Mouse (Mus musculus) hindbrain, embryonic 16.5 days (tissue): ENCODE results near the gene Dock11. TPM values are rescaled to one million over a fixed set of nuclear protein-coding genes. Genes with fewer than 3 reads are reported as not detected.

Source experiments
- ATAC-seq: fragments of 200-750 bp; cut with Nextera tagmentation; 2 replicates; pipeline ENCODE4 v1.8.0; 2017; ENCODE audit warnings: moderate TSS enrichment, moderate library complexity
- H3K27ac ChIP-seq: fragments of 300-500 bp; sonication (generic); 2 replicates; pipeline ENCODE4 v1.5.1; 2014; ENCODE audit warnings: low read depth, mild to moderate bottlenecking, control low read depth, low read length, moderate library complexity
- H3K27me3 ChIP-seq: fragments of 300-500 bp; sonication (generic); replicated peaks from 2 replicates; pipeline ENCODE4 v1.6.1; 2014; ENCODE audit warnings: low read length; ENCODE audit not compliant: control insufficient read depth, insufficient read depth
- H3K36me3 ChIP-seq: fragments of 300-500 bp; sonication (generic); 2 replicates; pipeline ENCODE4 v1.6.1; 2014; ENCODE audit warnings: mild to moderate bottlenecking, low read length, moderate library complexity, mixed read lengths; ENCODE audit not compliant: control insufficient read depth, insufficient read depth
- H3K4me1 ChIP-seq: fragments of 300-500 bp; sonication (generic); 2 replicates; pipeline ENCODE4 v1.6.1; 2014; ENCODE audit warnings: low read depth, low read length; ENCODE audit not compliant: control insufficient read depth, insufficient read depth
- H3K4me2 ChIP-seq: fragments of 300-500 bp; sonication (generic); 2 replicates; pipeline ENCODE4 v1.6.1; 2014; ENCODE audit warnings: mild to moderate bottlenecking, low read length, control low read depth, moderate library complexity
- H3K4me3 ChIP-seq: fragments of 300-500 bp; sonication (generic); 2 replicates; pipeline ENCODE4 v1.5.1; 2014; ENCODE audit warnings: mild to moderate bottlenecking, low read length, control low read depth, moderate library complexity
- H3K9ac ChIP-seq: fragments of 300-500 bp; sonication (generic); 2 replicates; pipeline ENCODE4 v1.6.1; 2014; ENCODE audit warnings: low read depth, mild to moderate bottlenecking, control low read depth, low read length, moderate library complexity
- H3K9me3 ChIP-seq: fragments of 300-500 bp; sonication (generic); 2 replicates; pipeline ENCODE4 v1.6.1; 2014; ENCODE audit warnings: mild to moderate bottlenecking, low read length, moderate library complexity; ENCODE audit not compliant: control insufficient read depth
- WGBS: fragments of 180-500 bp; shearing (Covaris S2); extraction: QIAGEN DNeasy Blood & Tissue Kit; methylation state at CpG from one replicate; pipeline ENCODE4 v1.1.7; 2014; 5-methylcytosine and 5-hydroxymethylcytosine counted together
- polyA plus RNA-seq: library from polyadenylated mRNA; unstranded; fragments of >200 nt; fragmentation: Nextera tagmentation; extraction: Ambion mirVana; gene quantifications from 2 replicates; pipeline ENCODE4 v1.2.1, GENCODE M21; 2015

Dock11 gene
- polyA plus RNA-seq, 1 experiment from 2014 or later = 9.9 TPM

- Histone ChIP-seq H3K9ac (no peak overlapping the region), H3K9me3 (no peaks in the 10 kb centered on the region), H3K36me3 (no peaks in the 10 kb centered on the region), H3K27me3 (no peaks in the 10 kb centered on the region), H3K4me1 (no peaks in the 10 kb centered on the region), H3K27ac (no peak overlapping the region), H3K4me2 (no peak overlapping the region), H3K4me3 (no peak overlapping the region)
- ATAC-seq = no peak
- 68% methylated on average over 1 of the region's 1 CpGs for WGBS
These were observed 158.8 kb downstream of the Dock11 start for GRCm38 (mm10) chrX:36047451-36047850.

GRCm38 (mm10) chrX:36050312-36050711 is 161.7 kb downstream of the Dock11 start:
- Histone ChIP-seq H3K27me3 (no peaks in the 10 kb centered on the region), H3K27ac (no peak overlapping the region), H3K9ac (no peak overlapping the region), H3K4me3 (no peak overlapping the region), H3K4me1 (no peaks in the 10 kb centered on the region), H3K4me2 (no peak overlapping the region), H3K36me3 (no peaks in the 10 kb centered on the region), H3K9me3 (no peaks in the 10 kb centered on the region)
- ATAC-seq = no peak

GRCm38 (mm10) chrX:36073997-36074396 is 185.4 kb downstream of the Dock11 start:
- Histone ChIP-seq H3K4me1 (no peaks in the 10 kb centered on the region), H3K4me2 (no peak overlapping the region), H3K9ac (no peak overlapping the region), H3K4me3 (no peak overlapping the region), H3K27me3 (no peaks in the 10 kb centered on the region), H3K9me3 (no peaks in the 10 kb centered on the region), H3K27ac (no peak overlapping the region), H3K36me3 (no peaks in the 10 kb centered on the region)
- 65% methylated on average over 2 of the region's 2 CpGs for WGBS
- ATAC-seq = no peak

- H3K27ac ChIP-seq = no peak overlapping the region
- no peaks in the 10 kb centered on the region for H3K27me3 ChIP-seq
- H3K4me1 ChIP-seq = no peaks in the 10 kb centered on the region
- 71% methylated on average over 4 of the region's 4 CpGs for WGBS
- no peak overlapping the region for H3K4me3 ChIP-seq
- ATAC-seq = no peak
- no peaks in the 10 kb centered on the region for H3K9me3 ChIP-seq
- no peaks in the 10 kb centered on the region for H3K36me3 ChIP-seq
- H3K4me2 ChIP-seq = no peak overlapping the region
- no peak overlapping the region for H3K9ac ChIP-seq
These were observed 188.5 kb downstream of the Dock11 start for GRCm38 (mm10) chrX:36077164-36077563.

- no peak for ATAC-seq
- H3K27ac ChIP-seq = no peak overlapping the region
- H3K27me3 ChIP-seq = no peaks in the 10 kb centered on the region
- WGBS = 94% methylated on average over 1 of the region's 1 CpGs
- no peaks in the 10 kb centered on the region for H3K4me1 ChIP-seq
- H3K36me3 ChIP-seq = no peaks in the 10 kb centered on the region
- H3K4me2 ChIP-seq = no peak overlapping the region
- H3K9me3 ChIP-seq = no peaks in the 10 kb centered on the region
- H3K9ac ChIP-seq = no peak overlapping the region
- no peak overlapping the region for H3K4me3 ChIP-seq
These were observed 194.3 kb downstream of the Dock11 start for GRCm38 (mm10) chrX:36082917-36083316.

GRCm38 (mm10) chrX:36088464-36089256 is 200.0 kb downstream of the Dock11 start:
- Histone ChIP-seq H3K36me3 (no peaks in the 10 kb centered on the region), H3K4me3 (no peak overlapping the region), H3K9ac (no peak overlapping the region), H3K4me1 (no peaks in the 10 kb centered on the region), H3K9me3 (no peaks in the 10 kb centered on the region), H3K27me3 (no peaks in the 10 kb centered on the region), H3K4me2 (no peak overlapping the region), H3K27ac (no peak overlapping the region)
- ATAC-seq = no peak
- WGBS = 90% methylated on average over 6 of the region's 6 CpGs

- Histone ChIP-seq H3K4me3 (no peak overlapping the region), H3K4me1 (no peaks in the 10 kb centered on the region), H3K9ac (no peak overlapping the region), H3K27me3 (no peaks in the 10 kb centered on the region), H3K36me3 (no peaks in the 10 kb centered on the region), H3K27ac (no peak overlapping the region), H3K9me3 (no peaks in the 10 kb centered on the region), H3K4me2 (no peak overlapping the region)
- no peak for ATAC-seq
- 82% methylated on average over 1 of the region's 1 CpGs for WGBS
These were observed 212.3 kb downstream of the Dock11 start for GRCm38 (mm10) chrX:36100883-36101282.

- Histone ChIP-seq H3K27ac (no peak overlapping the region), H3K36me3 (no peaks in the 10 kb centered on the region), H3K9ac (no peak overlapping the region), H3K4me3 (no peak overlapping the region), H3K4me2 (no peak overlapping the region), H3K4me1 (no peaks in the 10 kb centered on the region), H3K27me3 (no peaks in the 10 kb centered on the region), H3K9me3 (no peaks in the 10 kb centered on the region)
- no peak for ATAC-seq
- 76% methylated on average over 3 of the region's 3 CpGs for WGBS
These were observed 212.7 kb downstream of the Dock11 start for GRCm38 (mm10) chrX:36101318-36101717.

- no peak overlapping the region for H3K4me2 ChIP-seq
- no peak overlapping the region for H3K9ac ChIP-seq
- 51% methylated on average over 3 of the region's 3 CpGs for WGBS
- no peak overlapping the region for H3K4me3 ChIP-seq
- H3K4me1 ChIP-seq = no peaks in the 10 kb centered on the region
- H3K36me3 ChIP-seq = no peaks in the 10 kb centered on the region
- no peak for ATAC-seq
- H3K27me3 ChIP-seq = no peaks in the 10 kb centered on the region
- H3K27ac ChIP-seq = no peak overlapping the region
- H3K9me3 ChIP-seq = no peaks in the 10 kb centered on the region
These were observed 220.0 kb downstream of the Dock11 start for GRCm38 (mm10) chrX:36108601-36109000.
